Mouse (Mus musculus) neural tube, embryonic 10.5 days (tissue): ENCODE results near the gene Zfp804b.
A peak's percentile ranks its signal among the peaks of the same experiment; 100 is the strongest.
"Not testable (repeated sequence)": the region's sequence is repeated elsewhere in the genome, so short reads cannot be mapped to it uniquely, and the experiment has no call there.

Experiments
- DNase-seq: peaks from one replicate; pipeline ENCODE4 v3.0.0-alpha.2; 2017; ENCODE audit warnings: low spot score; ENCODE audit errors: extremely low spot score

Zfp804b gene

DNA sequence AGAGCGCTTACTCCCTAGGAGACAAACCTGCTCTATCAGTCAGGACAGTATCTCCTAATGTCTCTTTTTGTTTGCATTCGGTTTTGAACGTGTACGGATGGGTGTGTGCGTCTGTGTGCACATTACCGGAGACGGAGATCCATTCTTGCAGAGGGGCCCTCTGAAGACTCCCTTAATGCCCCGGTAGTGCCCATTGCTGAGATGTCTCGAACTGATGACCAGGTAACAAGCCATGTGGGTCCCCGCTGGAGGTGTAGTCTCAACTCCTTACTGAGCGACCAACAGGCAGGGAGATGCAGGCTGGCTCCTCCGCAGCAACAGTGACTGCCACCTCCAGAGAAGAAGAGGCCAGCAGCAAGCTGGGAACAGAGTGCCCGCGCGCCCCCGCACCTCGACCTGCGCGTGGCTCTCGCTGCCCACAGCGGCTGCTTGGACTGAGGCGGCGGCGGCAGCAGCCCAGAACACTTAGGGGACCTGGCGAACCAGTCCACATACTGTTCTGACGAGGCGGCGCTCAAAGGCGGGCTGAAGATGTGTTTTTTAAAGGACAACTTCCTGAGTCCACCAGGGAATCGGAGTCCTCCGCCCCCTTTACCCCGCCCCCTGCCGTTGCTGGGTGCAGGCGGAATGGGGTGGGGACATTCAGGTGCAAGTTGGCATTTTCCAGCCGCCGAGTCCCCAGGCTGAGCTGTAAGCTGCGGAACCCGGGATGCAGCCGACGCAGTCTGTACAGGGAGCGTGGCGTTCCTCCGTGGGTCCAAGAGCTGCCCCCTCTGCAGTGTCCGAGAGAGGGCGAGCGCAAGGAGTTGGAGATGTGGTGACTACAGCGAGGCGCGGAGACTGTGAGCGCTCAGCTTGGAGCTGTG is at the start of gene Zfp804b:
Gene Zfp804b (minus strand): TSS at position 612 of the 866 bp plus-strand sequence.
- peak; percentile 73 for DNase-seq

DNA sequence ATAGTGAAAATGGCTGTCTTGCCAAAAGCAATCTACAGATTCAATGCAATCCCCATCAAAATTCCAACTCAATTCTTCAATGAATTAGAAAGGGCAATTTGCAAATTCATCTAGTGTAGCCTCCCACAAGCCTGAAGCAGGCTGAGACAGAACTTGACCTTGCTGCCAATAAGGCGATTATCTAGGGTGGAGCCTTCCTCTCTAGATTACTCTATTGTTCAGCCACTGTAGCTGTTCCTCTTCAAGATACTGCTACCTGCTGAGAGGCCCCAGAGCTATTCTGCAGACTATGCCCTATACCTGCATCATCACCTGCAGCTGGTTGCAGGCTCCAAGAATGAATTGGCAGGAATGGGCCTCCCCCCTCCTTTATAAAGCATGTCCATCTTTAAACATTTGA is 20.1 kb upstream of the Zfp804b start:
- not testable (repeated sequence) for DNase-seq

DNA sequence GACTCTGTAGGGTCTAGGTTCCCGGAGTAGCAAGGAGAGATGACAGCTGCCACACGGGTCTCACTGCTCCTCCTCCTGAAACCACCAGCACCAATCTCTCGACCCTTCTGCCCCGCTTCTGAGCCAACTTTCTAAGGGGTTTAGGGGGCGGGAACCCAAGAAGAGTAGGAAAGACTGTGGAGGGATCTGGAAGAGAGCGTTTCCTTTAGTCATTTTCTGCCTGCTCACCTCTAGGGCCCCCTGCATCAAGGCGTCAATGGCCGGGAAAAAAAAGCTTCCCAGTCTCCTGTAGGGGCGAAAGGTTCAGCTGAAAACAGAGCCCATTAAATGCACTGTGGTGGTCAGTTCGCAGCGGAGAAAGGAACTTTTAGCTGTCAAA is 444 bp upstream of the Zfp804b start:
- no peak for DNase-seq

DNA sequence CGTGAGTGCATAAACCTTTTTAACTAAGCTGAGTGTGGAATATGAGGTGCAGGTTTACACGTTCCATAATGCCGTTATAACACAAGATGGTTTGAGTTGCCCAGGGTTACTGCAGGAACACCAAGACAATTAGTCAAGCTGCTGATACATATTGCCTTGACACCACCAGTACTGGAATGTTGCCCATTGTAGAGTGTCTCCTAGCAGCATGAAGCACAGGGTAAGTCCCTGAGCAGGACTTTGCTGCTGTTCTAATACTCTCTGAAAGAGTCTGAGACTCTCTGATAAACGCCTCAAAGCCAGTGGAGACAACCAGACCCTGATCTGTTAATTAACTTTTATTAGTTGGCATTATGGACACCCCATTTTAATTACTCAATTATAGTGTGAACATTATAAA is 19.0 kb downstream of the Zfp804b start:
- DNase-seq = no peak

DNA sequence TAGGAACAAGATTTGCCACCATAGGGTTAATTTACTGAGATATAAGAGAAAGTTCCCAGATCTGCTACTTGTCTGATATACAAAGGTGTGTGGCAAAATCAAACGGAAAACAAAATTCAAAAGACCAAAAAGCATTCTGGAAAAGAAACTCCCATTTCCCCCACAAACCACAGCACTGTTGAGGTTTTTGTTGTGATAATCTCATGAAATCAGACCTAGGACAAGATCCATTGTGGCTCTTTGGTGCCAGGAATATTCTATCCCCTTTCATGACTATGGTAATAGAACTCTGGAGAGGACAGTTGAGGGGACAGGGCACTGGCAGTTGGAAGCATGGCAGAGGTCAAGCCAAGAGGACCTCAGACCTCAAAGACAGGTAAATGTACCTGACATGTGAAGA is 40.7 kb downstream of the Zfp804b start, which contains the start of gene Tex47:
Gene Tex47 (plus strand): TSS at position 301 of the 400 bp plus-strand sequence.
- DNase-seq = no peak

DNA sequence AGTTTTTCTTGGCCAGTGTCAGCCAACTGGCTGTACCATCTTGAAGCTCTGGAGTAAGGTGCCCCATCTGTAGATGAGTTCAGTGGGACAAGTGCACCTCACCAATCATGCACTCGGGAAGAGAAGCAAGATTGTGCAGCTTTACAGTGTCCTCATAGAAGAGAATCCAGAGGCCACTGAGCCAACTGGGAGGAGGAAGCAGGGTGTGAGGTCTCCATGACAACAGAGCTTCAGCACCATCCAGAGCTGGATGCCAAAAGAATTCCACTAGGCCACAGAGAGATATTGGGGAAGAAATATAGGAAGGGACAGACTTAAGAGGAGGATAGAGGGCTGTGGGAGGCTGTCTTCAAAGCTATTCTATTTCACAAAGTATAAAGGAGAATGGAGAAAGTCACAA is 41.6 kb downstream of the Zfp804b start:
- no peak for DNase-seq

DNA sequence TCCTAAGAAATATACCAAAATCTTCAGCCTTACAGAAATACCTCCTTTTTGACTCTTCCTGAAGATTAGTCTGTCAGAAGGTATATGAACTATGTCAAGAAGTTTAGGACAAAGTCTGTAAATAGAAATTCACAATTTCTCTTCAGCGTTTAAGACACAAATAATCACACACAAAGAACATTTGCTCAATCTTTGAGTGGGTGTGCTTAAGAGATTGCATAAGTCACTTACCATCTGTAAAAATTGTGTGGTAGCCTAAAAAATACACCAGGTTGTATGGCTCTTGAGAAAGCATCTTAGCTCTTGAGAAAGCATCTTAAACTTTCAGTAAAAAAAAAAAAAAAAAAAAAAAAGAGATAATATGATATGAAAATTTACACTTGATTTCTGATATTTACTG is 60.2 kb downstream of the Zfp804b start:
- no peak for DNase-seq

DNA sequence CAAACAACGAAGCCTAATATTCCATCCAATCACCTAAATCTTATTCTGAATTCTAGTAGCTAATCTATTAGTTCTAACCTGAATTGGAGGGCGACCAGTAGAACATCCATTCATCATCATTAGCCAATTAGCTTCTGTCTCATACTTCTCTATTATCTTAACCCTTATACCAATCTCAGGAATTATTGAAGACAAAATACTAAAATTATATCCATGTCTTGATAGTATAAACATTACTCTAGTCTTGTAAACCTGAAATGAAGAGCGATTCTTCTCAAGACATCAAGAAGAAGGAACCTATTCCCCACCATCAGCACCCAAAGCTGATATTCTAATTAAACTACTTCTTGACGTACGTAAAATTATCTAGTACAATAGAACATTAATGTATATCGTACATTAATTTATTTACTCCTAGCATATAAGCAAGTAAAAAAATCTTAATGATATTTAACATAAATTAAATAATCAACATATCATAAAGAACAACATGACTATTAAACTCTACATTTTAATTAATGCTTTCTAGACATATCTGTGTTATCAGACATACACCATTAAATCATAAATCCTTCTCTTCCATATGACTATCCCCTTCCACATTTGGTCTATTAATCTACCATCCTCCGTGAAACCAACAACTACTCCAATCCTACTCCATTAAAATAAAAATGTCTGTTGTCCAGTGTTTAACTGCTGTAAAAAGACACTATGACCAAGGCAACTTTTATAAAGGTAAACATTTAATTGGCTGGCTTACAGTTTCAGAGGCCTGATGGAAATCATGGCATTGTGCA is 67.7 kb downstream of the Zfp804b start:
- DNase-seq = no peak

DNA sequence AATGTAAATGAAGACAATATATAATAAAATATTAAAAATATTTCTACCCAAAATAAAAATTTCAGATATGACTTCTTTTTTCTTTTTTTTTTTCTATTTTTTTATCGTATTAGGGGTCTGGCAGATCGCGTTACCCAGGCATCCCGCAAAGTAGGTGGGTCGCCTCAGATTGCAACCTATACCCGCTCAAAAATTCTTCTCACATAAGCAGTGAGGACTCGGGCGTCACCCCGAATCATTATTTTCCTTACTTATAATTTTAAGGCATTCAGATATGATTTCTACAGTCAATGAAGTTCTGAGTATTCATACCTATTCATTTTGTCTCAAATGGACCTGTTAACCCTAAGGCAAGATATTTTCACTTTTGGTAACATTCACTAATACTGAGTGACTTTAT is 167.0 kb downstream of the Zfp804b start:
- no peak for DNase-seq

DNA sequence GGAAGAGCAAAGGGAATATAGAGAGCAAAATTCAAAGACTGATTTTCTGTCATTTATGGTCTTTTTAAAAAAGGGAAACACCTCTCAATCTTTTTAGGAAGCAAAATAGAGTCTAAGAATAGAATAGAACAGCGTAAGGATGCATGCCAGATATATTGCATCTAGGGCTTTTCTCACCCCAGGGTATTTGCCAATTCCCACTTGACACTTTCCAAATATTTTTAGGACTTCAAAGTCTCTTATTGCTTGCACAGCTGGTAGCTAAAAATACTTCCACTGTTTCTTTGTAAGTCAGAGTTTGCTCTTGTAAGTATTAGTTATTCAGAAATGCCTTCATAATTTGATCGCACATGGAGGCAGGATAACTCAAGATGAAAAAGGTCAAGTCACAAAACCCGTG is 204.9 kb downstream of the Zfp804b start:
- DNase-seq = no peak

DNA sequence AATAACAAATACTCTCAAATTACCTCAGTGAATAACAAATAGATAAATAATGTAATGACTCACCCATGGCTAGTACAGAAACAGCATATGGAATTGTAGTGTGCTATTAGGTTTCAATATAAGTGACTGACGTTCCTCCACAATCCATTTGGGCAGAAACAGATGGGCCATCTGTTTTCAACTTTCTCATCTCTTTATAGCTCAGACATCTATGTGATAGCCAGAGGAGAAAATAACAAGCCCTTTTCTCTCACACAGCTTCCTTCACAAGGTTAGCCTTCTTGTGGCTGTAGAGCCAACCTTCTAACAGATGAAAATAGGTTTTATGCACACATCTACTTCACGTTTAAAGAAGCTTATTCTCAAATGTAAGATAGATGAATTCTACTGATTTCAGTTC is 242.2 kb downstream of the Zfp804b start:
- DNase-seq = no peak

DNA sequence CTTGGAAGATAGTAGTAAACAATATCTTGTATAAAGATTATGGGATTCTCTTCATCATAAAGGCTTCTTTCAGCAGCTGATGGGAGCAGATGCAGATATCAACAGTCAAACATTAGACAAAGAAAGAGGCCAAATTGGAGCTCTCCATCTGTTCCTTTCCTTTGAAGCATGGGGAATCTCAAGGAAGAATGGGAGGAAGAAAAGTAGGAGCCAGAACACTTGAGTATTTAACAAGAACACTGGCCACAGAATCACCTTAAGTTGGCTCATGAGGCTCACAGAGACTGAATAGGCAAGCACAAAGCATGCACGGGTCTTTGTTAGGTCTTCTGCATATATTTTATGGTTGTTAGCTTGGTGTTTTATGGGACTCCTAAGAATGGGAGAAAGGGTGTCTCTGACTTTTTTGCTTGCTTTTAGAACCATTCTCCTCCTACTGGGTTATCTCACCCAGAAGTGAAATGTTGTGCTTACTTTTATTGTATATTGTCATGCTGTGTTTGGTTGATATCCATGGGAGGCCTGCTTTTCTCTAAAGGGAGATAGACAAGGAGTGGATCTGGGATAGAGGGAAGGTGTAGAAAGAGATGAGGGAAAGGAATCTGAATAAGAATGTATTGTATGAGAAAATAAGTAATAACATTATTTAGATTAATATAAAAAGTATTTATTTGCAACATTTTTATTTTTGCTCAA is 270.5 kb downstream of the Zfp804b start:
- peak; percentile 15 for DNase-seq

DNA sequence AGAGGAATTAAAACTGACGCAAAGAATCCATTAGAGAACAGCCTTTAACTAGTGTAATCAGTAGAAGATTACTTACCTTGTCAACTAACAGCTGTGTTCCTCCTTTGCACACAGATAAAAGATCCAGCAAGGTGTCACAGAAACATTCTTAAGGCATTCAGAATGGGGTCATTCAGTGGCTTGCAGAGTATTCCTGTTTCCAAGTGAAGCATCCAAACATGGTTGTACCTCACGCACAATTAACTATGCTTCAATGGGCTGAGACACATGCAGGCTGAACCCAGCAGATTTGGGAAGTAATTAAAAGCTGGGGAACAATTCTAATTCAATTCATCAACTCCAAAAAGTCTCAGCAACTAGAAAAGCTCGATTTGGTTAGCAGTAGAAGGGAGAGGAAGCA is 337.1 kb downstream of the Zfp804b start:
- DNase-seq = no peak

DNA sequence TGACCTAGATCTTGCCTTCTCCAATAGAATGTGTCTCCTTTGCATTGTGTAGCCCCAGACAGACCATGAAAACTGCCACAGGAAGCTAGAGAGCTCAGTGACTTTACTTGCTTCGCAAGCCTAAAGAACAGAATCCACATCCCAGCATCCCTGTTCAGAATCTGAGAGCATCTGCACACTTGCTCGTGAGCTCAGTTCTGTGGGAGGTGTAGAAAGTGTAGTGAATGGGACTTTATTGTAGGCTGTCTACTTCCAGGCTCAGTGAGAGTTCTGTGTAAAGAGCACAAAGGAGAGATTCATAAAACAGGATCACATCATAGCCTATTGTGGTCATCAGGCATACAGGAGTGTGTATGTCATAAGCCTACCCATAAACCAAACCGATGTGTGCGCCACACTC is 360.6 kb downstream of the Zfp804b start:
- no peak for DNase-seq

DNA sequence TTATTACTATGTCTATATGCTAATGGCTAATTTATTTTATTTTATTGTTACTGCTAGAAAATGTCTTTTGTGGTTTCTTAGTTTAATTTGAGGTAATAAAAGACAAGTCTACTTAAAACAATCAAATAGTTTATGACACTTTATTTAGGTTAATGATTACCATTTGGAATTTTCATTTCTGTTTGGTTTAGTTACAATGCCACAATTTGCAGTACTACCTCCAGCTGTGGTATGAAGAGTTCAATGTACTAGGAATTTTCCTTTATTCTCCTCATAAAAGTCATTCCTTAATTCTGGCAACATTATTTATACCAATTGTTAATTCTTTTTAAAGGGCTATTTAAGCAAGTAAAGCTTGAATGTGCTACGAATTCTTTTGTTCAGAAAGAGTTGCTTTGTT is 409.7 kb downstream of the Zfp804b start:
- no peak for DNase-seq

DNA sequence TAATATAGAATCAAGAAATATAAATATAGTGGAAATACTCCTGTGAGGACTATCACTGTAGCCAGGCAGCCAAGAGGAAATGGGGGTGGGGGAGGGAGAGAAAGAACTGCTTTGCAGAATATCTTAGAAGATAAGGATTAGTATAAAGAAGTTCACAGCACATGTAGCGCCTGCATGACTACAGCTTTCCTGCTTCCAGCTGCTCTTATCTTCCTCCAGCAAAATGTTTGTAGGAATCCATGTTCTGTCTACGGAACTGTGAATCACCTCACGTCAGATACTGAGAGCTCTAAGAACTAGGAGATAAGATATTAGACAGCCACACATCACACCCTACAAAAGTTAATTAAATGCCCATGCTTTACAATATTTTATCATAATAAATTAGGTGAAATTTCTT is 433.3 kb downstream of the Zfp804b start:
- no peak for DNase-seq

DNA sequence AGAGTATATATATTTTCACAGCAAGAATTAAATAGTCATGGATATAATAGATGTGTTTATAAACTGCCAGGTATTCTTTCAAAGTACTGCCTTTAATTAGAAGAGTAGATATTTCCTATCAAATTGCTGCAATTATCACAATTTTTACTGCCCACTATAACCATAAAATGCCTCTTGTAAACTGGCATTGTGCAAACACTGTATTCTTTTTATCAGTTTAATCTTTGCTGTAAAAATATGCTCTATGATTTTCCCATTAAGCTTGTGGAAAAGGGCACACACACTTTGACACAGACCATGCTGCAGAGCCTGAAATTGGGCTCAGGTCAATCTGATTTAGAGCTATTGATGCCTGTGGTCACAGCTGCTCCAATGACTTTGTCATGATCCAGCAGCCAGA is 463.2 kb downstream of the Zfp804b start:
- no peak for DNase-seq

DNA sequence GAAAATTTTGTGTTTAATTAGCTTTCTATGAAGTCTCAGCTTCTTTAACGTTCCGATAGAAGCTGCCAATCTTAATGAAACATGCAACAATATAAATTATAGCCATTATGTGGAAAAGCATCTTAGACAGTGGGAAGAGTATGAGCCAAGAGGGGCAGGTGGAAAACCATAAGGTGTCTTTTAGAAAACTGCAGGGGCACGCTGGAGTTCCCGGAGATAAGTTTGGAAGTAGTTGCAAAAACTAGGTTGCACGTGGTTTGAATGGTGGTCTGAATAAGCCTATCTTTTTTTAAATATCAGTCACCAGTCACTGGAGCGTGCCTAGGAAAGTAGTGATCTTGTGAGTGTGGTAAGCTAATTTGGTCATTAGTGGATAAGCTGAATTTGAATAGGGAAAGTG is 473.0 kb downstream of the Zfp804b start:
- DNase-seq = no peak

DNA sequence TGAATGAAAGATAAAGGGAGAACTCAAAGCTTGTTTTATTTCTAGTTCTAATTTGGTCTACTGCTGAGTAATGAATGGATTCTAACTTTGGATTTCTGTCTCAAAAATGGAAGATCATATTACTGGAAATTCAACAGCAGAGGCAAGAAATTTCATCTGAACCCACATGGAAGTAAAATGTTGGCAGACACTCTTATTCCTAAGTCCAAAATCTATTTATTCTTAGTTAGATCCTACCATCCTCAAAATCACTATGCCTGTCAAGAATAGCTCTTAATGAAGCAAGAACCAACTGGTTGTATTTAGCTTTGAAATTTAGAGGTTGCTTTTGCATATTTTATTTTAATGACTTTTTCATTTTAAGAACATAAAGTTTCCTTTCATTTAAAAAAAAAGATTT is 473.6 kb downstream of the Zfp804b start:
- no peak for DNase-seq

DNA sequence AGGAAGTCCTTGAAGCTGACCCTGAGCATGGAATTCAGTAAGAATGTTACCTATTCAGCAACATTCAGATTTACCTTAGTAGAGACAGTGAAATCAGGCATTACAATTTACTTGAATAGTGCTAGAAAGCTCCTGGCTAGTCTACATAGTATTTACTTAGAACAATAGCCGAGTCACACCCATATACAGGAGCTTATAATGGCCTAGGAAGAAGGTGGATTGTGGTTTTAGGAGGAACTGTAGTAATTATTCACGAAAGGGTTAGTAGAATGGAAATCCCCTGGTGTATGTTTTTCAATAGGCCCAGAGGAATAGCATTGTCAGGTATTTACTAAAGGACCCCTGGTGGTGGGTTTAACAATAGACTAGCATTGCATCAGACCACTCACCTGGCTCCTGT is 549.2 kb downstream of the Zfp804b start:
- DNase-seq = no peak

DNA sequence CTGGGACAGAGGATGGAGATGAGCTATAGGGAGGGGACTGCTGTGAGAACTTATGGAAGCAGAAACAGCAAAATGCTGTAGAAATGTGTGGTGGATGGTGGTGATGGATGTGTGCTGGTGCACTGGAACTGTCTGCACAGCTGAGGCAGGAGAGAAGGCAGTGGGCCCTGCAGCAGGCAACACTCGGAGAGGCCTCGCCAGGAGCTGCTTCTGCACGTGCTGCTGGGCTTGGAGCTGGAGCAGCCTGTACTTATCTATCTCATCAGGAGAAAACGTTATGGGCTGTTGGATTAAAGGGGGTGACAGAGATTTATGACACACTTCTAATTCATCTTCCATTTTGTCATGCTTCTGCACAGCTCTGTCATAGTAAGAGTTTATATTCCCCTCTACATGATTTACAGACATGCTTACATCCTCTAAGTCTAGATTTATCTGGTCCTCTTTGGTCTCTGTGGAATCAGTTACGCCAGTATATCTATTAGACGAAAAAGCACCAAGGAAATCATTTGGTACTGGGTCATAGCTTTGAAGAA is 575.1 kb downstream of the Zfp804b start:
- DNase-seq = no peak
